Comparison of ENCODE assay signal across 27 mouse cellular contexts in genomic region chr2:162889731-162890130, GRCm38 (mm10). TPM values are rescaled to one million over a fixed set of nuclear protein-coding genes. Genes with fewer than 3 reads are reported as not detected.
A peak's percentile ranks its signal among the peaks of the same experiment; 100 is the strongest.
DNase-seq lines count a peak whose midpoint lies in the region; TF ChIP-seq lines count a peak whose summit lies in the region.
"Had no signal": no experiment of that assay in that cellular context is flagged by ENCODE, and none has a peak within 500 bp of the region (broad histone marks: within the 10 kb centered on the region; RNA-seq: fewer than 3 reads in every experiment).

No protein-coding gene starts in this region.

- no peaks in the 10 kb centered on the region for H3K36me3 ChIP-seq in kidney, adult 2 months (ENCODE audit: control insufficient read depth, insufficient read depth, low read length)
- H3K36me3 ChIP-seq: embryonic facial prominence, embryonic 10.5 days; embryonic facial prominence, embryonic 15.5 days; G1E; heart, embryonic 13.5 days; limb, embryonic 13.5 days; lung, embryonic 15.5 days; midbrain, embryonic 15.5 days; neural tube, embryonic 15.5 days had no signal

- H3K4me1 ChIP-seq in kidney, adult 2 months (ENCODE audit: control insufficient read depth, insufficient read depth, low read length), result no peaks in the 10 kb centered on the region
- H3K4me1 ChIP-seq: embryonic facial prominence, embryonic 15.5 days; forebrain, embryonic 13.5 days; heart, embryonic 13.5 days; limb, embryonic 13.5 days; lung, embryonic 15.5 days; midbrain, embryonic 15.5 days; neural tube, embryonic 15.5 days had no signal

- TF ChIP-seq POLR2A in kidney, adult 2 months (IDR thresholded peaks at IDR 0.05; ENCODE audit: low read depth, low read length), result no peak

- DNase-seq in heart, adult 11 months, result peak; percentile 55
- no peak for DNase-seq in heart, postnatal 10 days
- peak; percentile 27 for DNase-seq in right cerebral cortex, adult 18-20 months
- DNase-seq in right cerebral cortex, postnatal 14 days, result no peak
- peak; percentile 11 for DNase-seq in MN1 (ENCODE audit: low spot score)
- DNase-seq in kidney, adult 2 months, result no peak
- no peak for DNase-seq in heart, postnatal 36 days
- DNase-seq: adrenal gland, postnatal 25 days; cerebellum, adult 2 months; gastrocnemius, adult 2 months; gastrocnemius, postnatal 36 days; heart, adult 2 months; heart, postnatal 14 days; kidney, adult 8-10 months; lung, postnatal 36 days; thymus, adult 2 months had no signal

- intact Hi-C loops in heart, postnatal 10 days (cut with DNase I), result no loop called here
- intact Hi-C loops in heart, postnatal 36 days (cut with DNase I), result no loop called here

- H3K4me3 ChIP-seq in kidney, adult 2 months (ENCODE audit: insufficient read depth, low read depth, low read length), result no peak overlapping the region
- H3K4me3 ChIP-seq: embryonic facial prominence, embryonic 10.5 days; embryonic facial prominence, embryonic 15.5 days; forebrain, embryonic 13.5 days; gastrocnemius, adult 2 months; heart, adult 2 months; heart, embryonic 13.5 days; limb, embryonic 13.5 days; lung, embryonic 15.5 days; midbrain, embryonic 15.5 days; neural tube, embryonic 15.5 days had no signal

- no peak overlapping the region for H3K27ac ChIP-seq in kidney, adult 2 months (ENCODE audit: insufficient read depth, low read depth, low read length)
- H3K27ac ChIP-seq: embryonic facial prominence, embryonic 10.5 days; embryonic facial prominence, embryonic 15.5 days; forebrain, embryonic 13.5 days; gastrocnemius, adult 2 months; heart, adult 2 months; heart, embryonic 13.5 days; kidney, postnatal 0 days; limb, embryonic 13.5 days; lung, embryonic 15.5 days; midbrain, embryonic 15.5 days; neural tube, embryonic 15.5 days had no signal

- no peaks in the 10 kb centered on the region for H3K27me3 ChIP-seq in kidney, adult 2 months (replicated peaks; ENCODE audit: control insufficient read depth, insufficient read depth, low read length)
- H3K27me3 ChIP-seq: embryonic facial prominence, embryonic 15.5 days; forebrain, embryonic 13.5 days; heart, embryonic 13.5 days; limb, embryonic 13.5 days; lung, embryonic 15.5 days; midbrain, embryonic 15.5 days; neural tube, embryonic 15.5 days had no signal

- WGBS in kidney, adult 2 months, result 84% methylated on average over 12 of the region's 12 CpGs

- no peak for TF ChIP-seq CTCF in kidney, adult 2 months (conservative IDR thresholded peaks at IDR 0.05; ENCODE audit: insufficient read depth, insufficient read length, low read depth, low read length)

RNA-seq across cellular contexts. Expression of gene Srsf6, which starts 41.6 kb away (rescaled TPM):
- total RNA-seq in heart, postnatal 10 days (2021), result 100 to 1,000 TPM; 115 to 127 TPM
- polyA plus RNA-seq in kidney, adult 2 months (2012; rRNA removed), result 58.7 and 64.6 TPM in 2 replicates
- 10 to 100 TPM; 61.0 to 63.7 TPM for total RNA-seq in heart, postnatal 36 days (2021)

RNA-seq across cellular contexts. Expression of gene L3mbtl1, which starts 53.5 kb away (rescaled TPM):
- not detected for total RNA-seq in heart, postnatal 10 days (2021)
- 0.27 and 0.34 TPM in 2 replicates for polyA plus RNA-seq in kidney, adult 2 months (2012; rRNA removed)
- not detected for total RNA-seq in heart, postnatal 36 days (2021)
- total RNA-seq: G1E; gastrocnemius, adult 2 months; gastrocnemius, postnatal 36 days had no signal
- polyA plus RNA-seq: G1E; liver, embryonic 16.5 days had no signal

Comparison
In these comparisons a context has a peak if more than half of its experiments do, and no peak if none do; other contexts are left out.
1. DNase-seq: peak in heart, adult 11 months (single experiment), right cerebral cortex, adult 18-20 months (single experiment) and MN1 (single experiment); none in heart, postnatal 10 days (0 of 2), right cerebral cortex, postnatal 14 days (single experiment), kidney, adult 2 months (single experiment) and heart, postnatal 36 days (0 of 2).